Mouse (Mus musculus): ENCODE data around the gene Scgb1b15. TPM values are rescaled to one million over a fixed set of nuclear protein-coding genes. Genes with fewer than 3 reads are reported as not detected.

Gene Scgb1b15
- polyA plus RNA-seq (2017; shearing (Covaris generic)): not detected

DNA sequence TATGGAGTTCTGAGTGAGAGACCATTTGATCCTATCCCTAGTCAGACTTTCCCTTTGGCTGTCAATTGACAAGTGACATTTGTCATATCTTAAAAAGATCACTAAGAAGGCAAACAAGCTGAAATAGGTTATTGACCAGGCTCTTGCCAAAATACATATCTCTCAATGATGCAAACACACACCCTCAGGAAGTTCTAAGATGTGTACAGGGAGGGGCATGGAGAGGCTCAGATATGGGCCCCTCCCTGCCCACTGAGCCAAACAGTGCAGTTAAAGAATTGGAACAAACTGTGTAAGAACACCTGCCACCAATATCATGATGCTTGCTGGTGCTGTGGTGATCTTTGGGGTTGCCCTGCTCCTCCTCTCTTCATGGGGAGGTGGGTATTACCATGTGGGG, at the start of gene Scgb1b15:
Scgb1b15 (plus strand) TSS at position 301 of the 400 bp plus-strand sequence.

GRCm38 (mm10) chr7:32829562-32829961, 6.8 kb upstream of the Scgb1b15 start, which contains the start of gene Scgb2b15:
Gene Scgb2b15 (minus strand): TSS chr7:32829662.

Other genes starting within 250 kb of the Scgb1b15 start
- not detected for gene Scgb2b15, start 6.9 kb upstream of the Scgb1b15 start, polyA plus RNA-seq (2017; shearing (Covaris generic))
- gene Scgb2b17, start 220.0 kb downstream of the Scgb1b15 start, polyA plus RNA-seq (2017; shearing (Covaris generic)): not detected
- not detected for gene Scgb1b17, start 226.9 kb downstream of the Scgb1b15 start, polyA plus RNA-seq (2017; shearing (Covaris generic))

All from activated CD4-positive, CD25-positive, alpha-beta regulatory T cell, adult 9 weeks (primary cell).